Mouse (Mus musculus) T-helper 1 cell (primary cell): ENCODE measurements at regions not wholly inside any gene's neighbourhood (a gene's known extent, or its start where the extent isn't known, plus 50 kb on each side); places are given as distances from the start of the nearest gene placed in this dataset.

Experiments
- in situ Hi-C: fragments of 300-600 bp; cut with MboI, MseI; formaldehyde crosslinking; loops from one replicate; pipeline ENCODE4 v1.15.1; 2025; ENCODE audit warnings: high pct_unique_total_duplicates

GRCm38 (mm10) chr17:47065307-47065901 lies 55.0 kb upstream of the Ubr2 start:
- in situ Hi-C loops: loop anchor here (25.0 kb wide), 1 partner anchor 1253 kb away; no protein-coding TSS in a partner anchor

GRCm38 (mm10) chr17:47064592-47065306 lies 54.4 kb upstream of the Ubr2 start:
- in situ Hi-C loops: loop anchor here (25.0 kb wide), 1 partner anchor 1252 kb away; no protein-coding TSS in a partner anchor

GRCm38 (mm10) chr17:47064006-47064405 lies 53.6 kb upstream of the Ubr2 start:
- in situ Hi-C loops: loop anchor here (25.0 kb wide), 1 partner anchor 1252 kb away; no protein-coding TSS in a partner anchor

- in situ Hi-C loops: loop anchor here (25.0 kb wide), 1 partner anchor 1249 kb away; no protein-coding TSS in a partner anchor
These were observed 50.8 kb upstream of the Ubr2 start for GRCm38 (mm10) chr17:47061031-47061620.
